Mouse (Mus musculus) hindbrain, embryonic 13.5 days (tissue): ENCODE data around the gene Chrm4. TPM values are rescaled to one million over a fixed set of nuclear protein-coding genes. Genes with fewer than 3 reads are reported as not detected.

Experiments used
- ATAC-seq: fragments of 200-750 bp; cut with Nextera tagmentation; 2 replicates; pipeline ENCODE4 v1.8.0; 2017; ENCODE audit warnings: moderate TSS enrichment; ENCODE audit not compliant: low FRiP score
- H3K27ac ChIP-seq: fragments of 300-500 bp; sonication (generic); 2 replicates; pipeline ENCODE4 v1.5.1; 2015; ENCODE audit warnings: inconsistent platforms, mild to moderate bottlenecking, moderate library complexity
- H3K27me3 ChIP-seq: fragments of 300-500 bp; sonication (generic); 2 replicates; pipeline ENCODE4 v1.6.1; 2015; ENCODE audit warnings: mild to moderate bottlenecking, inconsistent platforms
- H3K36me3 ChIP-seq: fragments of 300-500 bp; sonication (generic); 2 replicates; pipeline ENCODE4 v1.6.1; 2015; ENCODE audit warnings: mild to moderate bottlenecking, inconsistent platforms
- H3K4me1 ChIP-seq: fragments of 300-500 bp; sonication (generic); replicated peaks from 2 replicates; pipeline ENCODE4 v1.6.1; 2015; ENCODE audit warnings: inconsistent platforms
- H3K4me2 ChIP-seq: fragments of 300-500 bp; sonication (generic); 2 replicates; pipeline ENCODE4 v1.6.1; 2015; ENCODE audit warnings: inconsistent platforms, mild to moderate bottlenecking, moderate library complexity
- H3K4me3 ChIP-seq: fragments of 300-500 bp; sonication (generic); 2 replicates; pipeline ENCODE4 v1.5.1; 2015; ENCODE audit warnings: mild to moderate bottlenecking, inconsistent platforms
- H3K9ac ChIP-seq: fragments of 300-500 bp; sonication (generic); 2 replicates; pipeline ENCODE4 v1.6.1; 2015; ENCODE audit warnings: mild to moderate bottlenecking, inconsistent platforms
- H3K9me3 ChIP-seq: fragments of 300-500 bp; sonication (generic); 2 replicates; pipeline ENCODE4 v1.6.1; 2016; ENCODE audit warnings: inconsistent platforms
- WGBS: fragments of 180-500 bp; shearing (Covaris S2); methylation state at CpG from one replicate; pipeline ENCODE4 v1.1.7; 2015; 5-methylcytosine and 5-hydroxymethylcytosine counted together
- polyA plus RNA-seq: library from polyadenylated mRNA; unstranded; fragments of >200 nt; fragmentation: Nextera tagmentation; extraction: Ambion mirVana; gene quantifications from 2 replicates; pipeline ENCODE4 v1.2.1, GENCODE M21; 2015

Gene Chrm4
- polyA plus RNA-seq, 1 experiment from 2014 or later, result 1.1 TPM

DNA sequence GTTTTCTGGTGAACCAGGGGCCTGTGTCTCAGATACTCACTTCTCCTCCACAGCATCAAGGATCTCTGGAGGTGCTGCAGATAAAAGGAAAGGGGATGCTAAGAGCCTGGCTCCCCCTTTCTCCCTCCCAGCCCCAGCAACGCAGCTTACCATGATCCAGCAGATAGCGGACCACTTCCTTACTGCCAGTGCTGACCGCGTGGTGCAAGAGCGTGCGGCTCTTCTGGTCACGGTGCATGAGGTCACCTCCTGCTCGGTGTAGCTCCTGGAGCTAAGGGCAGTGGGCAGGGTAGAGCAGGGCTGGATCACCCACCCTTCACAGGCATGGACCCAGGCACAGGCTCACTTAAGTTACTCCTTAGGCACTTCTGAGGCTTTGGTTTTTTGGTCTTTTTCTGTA lies 7.0 kb downstream of the Chrm4 start:
- ATAC-seq, result no peak
- 48% methylated on average over 8 of the region's 8 CpGs for whole genome bisulfite sequencing
- H3K27ac ChIP-seq, result no peak overlapping the region
- H3K4me2 ChIP-seq, result no peak overlapping the region
- no peak overlapping the region for H3K9ac ChIP-seq
- no peaks in the 10 kb centered on the region for H3K9me3 ChIP-seq
- 0 out of 2 replicates have a peak, but pooled peaks cover 1% of the 10 kb centered on the region for H3K27me3 ChIP-seq
- H3K4me1 ChIP-seq, result peaks cover 55% of the 10 kb centered on the region
- H3K36me3 ChIP-seq, result peaks cover 60% of the 10 kb centered on the region
- H3K4me3 ChIP-seq, result no peak overlapping the region

DNA sequence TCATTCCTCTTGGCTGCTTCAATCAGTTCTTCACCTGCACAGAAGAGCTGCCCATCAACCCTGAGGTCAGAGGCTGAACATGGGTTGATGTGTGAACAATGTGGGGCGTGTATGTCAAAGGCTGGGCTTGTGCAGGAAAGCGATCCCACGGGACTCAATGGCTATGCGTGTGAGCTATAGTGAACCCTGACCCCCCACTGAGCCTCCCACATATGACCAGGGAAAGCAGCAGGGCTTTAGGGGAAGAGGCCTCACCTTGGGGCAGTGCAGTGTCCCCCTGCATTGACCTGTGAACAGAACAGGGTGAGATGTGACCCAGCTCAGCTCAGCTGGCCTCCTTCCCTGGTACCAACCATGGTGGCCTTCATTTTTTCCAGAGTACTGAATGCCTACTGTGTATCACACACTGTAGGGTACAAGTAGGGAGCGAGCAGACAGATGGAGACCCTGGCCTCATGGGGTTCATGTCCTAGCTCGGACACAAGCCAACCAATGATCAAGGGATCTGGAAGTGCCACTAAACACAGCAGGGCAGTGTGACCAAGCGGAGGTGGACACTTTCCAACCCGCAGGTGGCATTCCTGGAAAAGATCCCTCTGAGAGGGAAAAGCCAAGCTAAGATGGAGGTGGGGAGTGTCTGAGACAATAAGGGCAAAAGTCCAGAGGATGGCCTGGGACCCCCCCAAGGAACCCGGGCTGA lies 7.9 kb downstream of the Chrm4 start:
- Histone ChIP-seq H3K9ac (peak overlapping the region; percentile 13; the same call in 1 of the 2 replicates), H3K4me3 (no peak overlapping the region), H3K36me3 (peaks cover 69% of the 10 kb centered on the region), H3K27me3 (no peaks in the 10 kb centered on the region), H3K27ac (no peak overlapping the region), H3K9me3 (no peaks in the 10 kb centered on the region), H3K4me1 (peaks cover 47% of the 10 kb centered on the region), H3K4me2 (no peak overlapping the region)
- no peak for ATAC-seq
- 86% methylated on average over 9 of the region's 9 CpGs for WGBS

DNA sequence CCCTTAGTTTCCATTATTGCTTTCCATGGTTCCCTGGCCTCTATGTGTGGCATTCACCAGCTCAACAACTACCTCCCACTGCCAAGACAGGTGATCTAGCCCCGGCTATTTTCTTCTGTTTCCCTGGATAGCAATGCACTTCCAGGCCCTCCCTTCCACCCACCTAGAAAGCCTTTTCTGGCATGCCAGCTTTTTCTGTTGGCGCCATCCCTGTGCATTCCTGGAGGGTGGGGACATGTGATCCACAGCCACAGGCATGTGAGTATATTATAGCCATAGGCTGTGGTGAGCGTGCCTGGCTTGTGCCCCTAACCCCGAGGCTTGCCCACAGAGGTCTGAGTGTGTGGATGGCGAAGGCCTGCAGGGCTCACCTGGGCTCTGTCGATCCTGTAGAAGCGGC lies 9.1 kb downstream of the Chrm4 start:
- no peak for ATAC-seq
- no peak overlapping the region for H3K4me3 ChIP-seq
- H3K4me1 ChIP-seq, result peaks cover 35% of the 10 kb centered on the region
- no peak overlapping the region for H3K4me2 ChIP-seq
- no peaks in the 10 kb centered on the region for H3K27me3 ChIP-seq
- peaks cover 78% of the 10 kb centered on the region for H3K36me3 ChIP-seq
- no peak overlapping the region for H3K27ac ChIP-seq
- no peaks in the 10 kb centered on the region for H3K9me3 ChIP-seq
- H3K9ac ChIP-seq, result 0 out of 2 replicates have a peak overlapping the region, but pooled peaks have one; percentile 19
- 87% methylated on average over 7 of the region's 7 CpGs for whole genome bisulfite sequencing

DNA sequence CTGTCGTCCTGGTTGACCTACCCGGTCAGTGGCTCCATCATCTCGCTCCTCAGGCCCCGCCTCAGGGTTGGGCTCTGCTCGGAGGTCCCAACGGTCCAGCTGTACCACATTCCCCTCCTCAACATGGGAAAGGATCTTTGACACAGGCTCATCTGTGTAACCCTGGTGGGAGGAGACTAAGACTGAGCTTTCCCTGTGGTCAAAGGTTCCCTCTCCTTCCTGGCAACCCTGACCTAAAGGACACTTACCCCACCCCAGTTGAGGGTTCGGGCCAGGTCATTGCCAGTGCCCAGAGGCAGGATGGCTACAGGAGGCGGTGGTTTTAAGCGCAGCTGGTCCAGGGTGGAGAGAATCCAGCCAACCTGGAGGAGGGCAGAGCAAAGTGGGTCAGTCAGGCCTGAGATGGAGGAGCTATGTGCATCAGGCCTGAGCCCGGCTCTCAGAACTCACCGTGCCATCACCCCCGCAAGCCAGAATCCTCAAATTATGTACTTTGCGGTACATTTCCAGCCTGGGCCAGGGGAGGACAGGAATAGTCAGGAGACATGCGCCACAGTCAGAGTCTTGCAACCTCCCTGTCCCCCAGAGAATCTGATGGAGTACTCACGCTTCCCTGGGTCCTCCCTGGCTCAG lies 12.4 kb downstream of the Chrm4 start:
- peaks cover 69% of the 10 kb centered on the region for H3K36me3 ChIP-seq
- H3K4me3 ChIP-seq, result no peak overlapping the region
- H3K27me3 ChIP-seq, result no peaks in the 10 kb centered on the region
- 87% methylated on average over 15 of the region's 15 CpGs for WGBS
- no peak overlapping the region for H3K27ac ChIP-seq
- no peak overlapping the region for H3K4me2 ChIP-seq
- ATAC-seq, result no peak
- no peaks in the 10 kb centered on the region for H3K9me3 ChIP-seq
- H3K4me1 ChIP-seq, result peaks cover 6% of the 10 kb centered on the region; the same call in 1 of the 2 replicates
- H3K9ac ChIP-seq, result no peak overlapping the region; the same call in 1 of the 2 replicates

DNA sequence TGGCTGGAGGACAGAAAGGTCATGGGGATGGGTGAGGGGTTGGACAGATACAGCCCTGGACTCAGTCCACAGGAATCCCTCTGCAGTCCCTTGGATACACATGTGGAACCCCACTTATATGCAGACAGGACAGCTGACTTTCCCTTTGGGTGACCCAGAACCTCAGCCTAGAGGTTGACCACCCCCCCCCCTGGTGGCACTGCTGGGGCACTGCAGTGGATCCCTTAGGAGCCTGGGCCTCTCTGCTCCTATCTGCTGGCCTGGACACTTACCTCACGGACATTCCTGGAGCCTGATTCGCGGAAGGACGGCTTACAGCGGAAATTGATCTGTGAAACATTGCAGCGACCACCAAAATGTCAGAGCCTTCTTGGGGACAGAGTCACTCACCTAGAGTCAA lies 15.3 kb downstream of the Chrm4 start:
- Histone ChIP-seq H3K4me3 (no peak overlapping the region), H3K4me1 (peaks cover 22% of the 10 kb centered on the region), H3K36me3 (peaks cover 40% of the 10 kb centered on the region), H3K9ac (no peak overlapping the region), H3K27me3 (peaks cover 3% of the 10 kb centered on the region; the same call in 1 of the 2 replicates), H3K27ac (no peak overlapping the region), H3K9me3 (no peaks in the 10 kb centered on the region), H3K4me2 (no peak overlapping the region)
- no peak for ATAC-seq
- WGBS, result 84% methylated on average over 6 of the region's 6 CpGs

DNA sequence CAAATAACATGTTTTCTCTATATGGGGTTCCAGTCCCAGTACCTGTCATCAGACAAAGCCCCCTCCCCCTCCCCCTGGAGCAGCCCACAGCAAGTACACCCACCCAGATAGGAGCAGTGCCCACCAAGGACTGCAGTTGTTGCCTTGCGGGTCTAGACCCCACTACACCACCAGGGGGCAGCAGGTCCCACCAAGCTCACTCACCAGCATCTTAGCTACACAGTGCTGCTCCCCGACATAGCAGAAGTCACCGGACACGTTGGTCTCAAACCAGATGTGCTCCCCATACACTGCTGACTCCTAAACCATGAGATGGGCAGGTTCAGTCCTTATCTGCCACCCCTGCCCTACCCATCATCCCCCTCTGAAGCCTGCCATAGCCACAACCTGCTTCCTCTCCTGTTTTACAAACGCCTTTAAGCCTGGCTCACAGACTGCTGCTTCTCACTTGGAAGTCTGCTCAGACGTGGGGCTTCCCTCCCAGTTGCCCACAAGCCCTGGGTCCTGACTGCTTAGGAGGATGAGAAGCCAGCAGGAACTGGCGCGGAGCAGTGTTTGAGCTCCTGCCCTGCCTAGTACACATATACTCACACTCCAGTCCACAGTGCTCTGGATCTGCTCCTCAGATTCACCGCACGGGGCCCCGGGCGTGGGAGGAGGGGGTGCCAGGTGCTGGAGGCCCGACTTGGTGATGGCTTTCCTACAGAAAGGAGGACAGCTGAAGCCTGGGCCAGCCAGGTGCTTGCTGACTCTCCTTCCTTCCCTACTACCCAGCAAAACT lies 17.3 kb downstream of the Chrm4 start:
- no peak overlapping the region for H3K4me3 ChIP-seq
- peaks cover 3% of the 10 kb centered on the region; the same call in 1 of the 2 replicates for H3K27me3 ChIP-seq
- WGBS, result 49% methylated on average over 13 of the region's 13 CpGs
- H3K36me3 ChIP-seq, result peaks cover 20% of the 10 kb centered on the region
- peak; percentile 73 for ATAC-seq
- H3K27ac ChIP-seq, result no peak overlapping the region
- peaks cover 41% of the 10 kb centered on the region for H3K4me1 ChIP-seq
- peak overlapping the region; percentile 14; the same call in 1 of the 2 replicates for H3K9ac ChIP-seq
- H3K9me3 ChIP-seq, result no peaks in the 10 kb centered on the region
- H3K4me2 ChIP-seq, result no peak overlapping the region

DNA sequence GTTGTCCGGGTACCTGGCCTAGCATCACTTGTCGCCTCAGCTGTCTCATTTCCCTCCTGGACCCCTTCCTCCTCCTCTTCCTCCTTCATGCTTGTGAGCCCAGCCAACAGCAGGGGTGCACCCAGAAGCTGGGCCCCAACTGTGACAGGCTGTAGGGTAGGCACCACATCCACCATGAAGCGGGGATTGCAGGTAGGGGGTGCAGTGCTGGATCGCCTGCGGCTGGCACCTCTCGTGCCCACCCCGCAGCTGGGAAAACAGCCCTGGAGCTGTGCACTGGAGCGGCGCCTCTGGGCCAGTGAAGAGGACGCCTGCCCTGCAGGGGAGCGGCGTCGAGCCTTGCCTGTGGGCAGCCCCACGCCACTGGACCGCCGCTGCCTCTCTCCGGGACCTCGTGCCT lies 18.4 kb downstream of the Chrm4 start, which contains the start of gene Gm9821:
TSS of gene Gm9821 (plus strand) at position 221 of the 400 bp plus-strand sequence.
- H3K36me3 ChIP-seq, result peaks cover 10% of the 10 kb centered on the region
- H3K4me3 ChIP-seq, result no peak within 1 kb of the TSS
- H3K9me3 ChIP-seq, result no peaks in the 10 kb centered on the region
- H3K27me3 ChIP-seq, result peaks cover 3% of the 10 kb centered on the region; the same call in 1 of the 2 replicates
- 85% methylated on average over 18 of the region's 18 CpGs for WGBS
- H3K4me2 ChIP-seq, result no peak within 1 kb of the TSS
- no peak within 1 kb of the TSS for H3K9ac ChIP-seq
- no peak within 1 kb of the TSS for H3K27ac ChIP-seq
- ATAC-seq, result no peak
- peaks cover 52% of the 10 kb centered on the region for H3K4me1 ChIP-seq

DNA sequence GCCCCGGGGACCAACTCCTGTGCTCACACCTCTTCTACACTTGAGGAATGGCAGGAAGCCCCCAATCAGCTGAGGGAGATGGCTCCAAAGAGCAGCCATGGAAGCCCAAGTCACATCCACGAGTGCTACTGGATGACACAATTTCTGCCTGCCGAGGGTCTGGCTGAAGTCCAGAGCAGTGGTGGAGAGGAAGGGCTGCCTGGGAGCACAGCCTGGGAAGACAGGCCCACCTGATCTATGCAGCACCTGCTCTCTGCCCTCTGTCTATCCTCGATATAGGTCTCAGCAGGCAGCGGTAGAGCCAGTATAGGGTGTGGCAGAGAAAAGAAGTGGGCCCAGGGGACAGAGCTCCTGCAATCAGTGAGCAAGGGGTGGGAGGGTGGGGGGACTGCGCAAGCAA lies 19.8 kb downstream of the Chrm4 start:
- peaks cover 56% of the 10 kb centered on the region for H3K4me1 ChIP-seq
- no peak for ATAC-seq
- H3K9me3 ChIP-seq, result no peaks in the 10 kb centered on the region
- no peak overlapping the region for H3K4me3 ChIP-seq
- 58% methylated on average over 6 of the region's 6 CpGs for WGBS
- no peak overlapping the region for H3K4me2 ChIP-seq
- 0 out of 2 replicates have a peak overlapping the region, but pooled peaks have one; percentile 18 for H3K27ac ChIP-seq
- peaks cover 3% of the 10 kb centered on the region for H3K36me3 ChIP-seq
- peaks cover 3% of the 10 kb centered on the region; the same call in 1 of the 2 replicates for H3K27me3 ChIP-seq
- H3K9ac ChIP-seq, result 0 out of 2 replicates have a peak overlapping the region, but pooled peaks have one; percentile 24

DNA sequence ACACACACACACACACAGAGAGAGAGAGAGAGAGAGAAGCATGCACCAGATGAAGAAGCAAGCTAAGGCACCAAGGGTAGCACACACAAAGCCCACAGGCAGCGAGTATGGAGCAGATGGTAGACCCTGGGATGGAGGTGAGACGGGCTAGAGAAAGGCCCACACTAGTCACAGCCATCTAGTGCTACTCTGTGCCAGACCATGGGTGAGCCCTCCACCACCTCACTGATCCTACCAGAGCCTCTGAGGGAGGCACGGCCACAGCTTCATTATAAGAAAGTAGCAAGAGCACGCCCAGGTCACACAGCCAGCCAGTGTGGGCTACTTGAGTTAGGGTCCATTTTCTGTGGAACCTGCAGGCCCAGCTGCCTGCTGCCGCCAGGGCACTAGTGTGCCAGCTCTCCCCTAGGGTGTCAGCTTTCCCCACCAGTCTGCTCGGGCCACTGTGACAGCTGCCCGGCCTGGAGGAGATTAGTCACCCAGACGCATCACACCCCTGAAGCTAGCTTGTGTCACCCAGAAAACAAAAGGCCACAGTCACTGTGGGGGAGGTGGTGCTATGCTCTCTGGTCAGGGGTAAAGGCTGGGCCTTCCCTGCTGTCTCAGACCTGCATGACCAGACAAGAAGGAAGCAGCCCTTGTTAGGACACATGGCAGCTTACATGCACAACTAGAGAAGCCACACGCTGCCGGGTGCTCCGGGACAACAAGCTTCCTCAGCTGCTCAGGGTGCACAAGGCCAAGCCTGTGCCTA lies 20.5 kb downstream of the Chrm4 start:
- H3K9ac ChIP-seq, result peak overlapping the region; percentile 46; the same call in 1 of the 2 replicates

DNA sequence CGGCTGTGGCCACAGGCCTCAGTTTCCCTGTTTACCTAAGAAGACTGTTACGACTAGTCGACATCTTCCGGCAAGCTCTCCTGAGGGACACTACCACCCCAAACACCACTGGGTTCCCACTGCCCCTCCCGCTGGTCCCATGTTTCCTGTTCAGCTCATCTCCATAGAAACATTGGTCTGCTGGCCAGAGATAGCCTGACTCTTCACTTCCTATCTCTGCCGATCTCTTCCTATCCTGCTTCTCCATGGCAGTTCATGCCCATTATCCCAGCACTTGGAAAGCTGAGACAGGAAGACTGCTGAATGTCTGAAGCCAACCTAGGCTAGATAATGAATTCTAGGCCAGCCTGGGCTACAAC lies 21.1 kb downstream of the Chrm4 start:
- H3K27me3 ChIP-seq, result peaks cover 3% of the 10 kb centered on the region; the same call in 1 of the 2 replicates
- WGBS, result 76% methylated on average over 6 of the region's 6 CpGs
- ATAC-seq, result no peak
- no peak overlapping the region for H3K4me2 ChIP-seq
- H3K9ac ChIP-seq, result 0 out of 2 replicates have a peak overlapping the region, but pooled peaks have one; percentile 46
- H3K4me1 ChIP-seq, result peaks cover 56% of the 10 kb centered on the region
- peak overlapping the region; percentile 76 for H3K27ac ChIP-seq
- H3K9me3 ChIP-seq, result no peaks in the 10 kb centered on the region
- no peak overlapping the region for H3K4me3 ChIP-seq
- H3K36me3 ChIP-seq, result no peaks in the 10 kb centered on the region

More for the DNA sequence above, 20.5 kb downstream of the Chrm4 start:
- Histone ChIP-seq H3K9me3 (no peaks in the 10 kb centered on the region), H3K4me3 (no peak overlapping the region), H3K4me1 (peaks cover 56% of the 10 kb centered on the region), H3K4me2 (no peak overlapping the region), H3K36me3 (no peaks in the 10 kb centered on the region), H3K27me3 (peaks cover 3% of the 10 kb centered on the region; the same call in 1 of the 2 replicates), H3K27ac (peak overlapping the region; percentile 76)
- ATAC-seq, result no peak
- 51% methylated on average over 11 of the region's 11 CpGs for WGBS

DNA sequence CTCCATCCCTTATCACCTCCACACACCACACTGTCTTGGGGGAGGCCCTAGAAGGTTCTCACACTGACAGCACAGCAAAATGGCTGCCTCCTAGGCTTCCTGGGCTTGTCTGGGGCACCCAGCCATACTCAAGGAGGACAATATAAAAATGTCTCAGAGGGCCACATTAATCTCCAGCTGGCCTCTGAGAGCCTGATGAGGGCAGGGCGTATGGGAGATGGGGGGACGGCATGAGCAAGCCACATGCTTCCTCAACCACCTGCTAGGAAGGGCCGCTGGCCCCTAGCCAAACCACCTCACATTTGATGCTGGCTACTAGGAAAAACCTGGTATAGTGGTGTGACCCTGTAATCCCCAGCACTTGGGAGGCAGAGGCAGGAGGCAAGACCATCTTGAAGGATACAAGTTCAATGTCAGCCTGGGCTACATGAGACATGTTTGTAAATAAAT lies 21.8 kb downstream of the Chrm4 start:
- no peak overlapping the region for H3K27ac ChIP-seq
- no peak overlapping the region for H3K9ac ChIP-seq
- H3K27me3 ChIP-seq, result peaks cover 3% of the 10 kb centered on the region; the same call in 1 of the 2 replicates
- H3K4me2 ChIP-seq, result no peak overlapping the region
- no peaks in the 10 kb centered on the region for H3K36me3 ChIP-seq
- 67% methylated on average over 3 of the region's 3 CpGs for WGBS
- H3K4me3 ChIP-seq, result no peak overlapping the region
- no peaks in the 10 kb centered on the region for H3K9me3 ChIP-seq
- peaks cover 60% of the 10 kb centered on the region for H3K4me1 ChIP-seq
- no peak for ATAC-seq
